Mouse (Mus musculus) heart, embryonic 15.5 days (tissue): Measurements from ENCODE around the gene Tagln2. TPM values are rescaled to one million over a fixed set of nuclear protein-coding genes. Genes with fewer than 3 reads are reported as not detected.

Experiments used
- ATAC-seq: fragments of 200-750 bp; cut with Nextera tagmentation; replicated peaks from 2 replicates; pipeline ENCODE4 v1.8.0; 2017; ENCODE audit warnings: low read depth, moderate TSS enrichment; ENCODE audit not compliant: insufficient number of reproducible peaks, insufficient read depth, low FRiP score
- H3K27ac ChIP-seq: fragments of 300-500 bp; sonication (generic); 2 replicates; pipeline ENCODE4 v1.5.1; 2015; ENCODE audit warnings: mild to moderate bottlenecking, inconsistent platforms
- H3K27me3 ChIP-seq: fragments of 300-500 bp; sonication (generic); 2 replicates; pipeline ENCODE4 v1.6.1; 2015; ENCODE audit warnings: inconsistent platforms
- H3K36me3 ChIP-seq: fragments of 300-500 bp; sonication (generic); 2 replicates; pipeline ENCODE4 v1.6.1; 2015; ENCODE audit warnings: mild to moderate bottlenecking, inconsistent platforms
- H3K4me1 ChIP-seq: fragments of 300-500 bp; sonication (generic); replicated peaks from 2 replicates; pipeline ENCODE4 v1.6.1; 2015; ENCODE audit warnings: inconsistent platforms
- H3K4me2 ChIP-seq: fragments of 300-500 bp; sonication (generic); 2 replicates; pipeline ENCODE4 v1.6.1; 2015; ENCODE audit warnings: inconsistent platforms, mild to moderate bottlenecking, moderate library complexity
- H3K4me3 ChIP-seq: fragments of 300-500 bp; sonication (generic); 2 replicates; pipeline ENCODE4 v1.5.1; 2015; ENCODE audit warnings: mild to moderate bottlenecking, inconsistent platforms
- H3K9ac ChIP-seq: fragments of 300-500 bp; sonication (generic); 2 replicates; pipeline ENCODE4 v1.6.1; 2015; ENCODE audit warnings: mild to moderate bottlenecking, inconsistent platforms
- H3K9me3 ChIP-seq: fragments of 300-500 bp; sonication (generic); replicated peaks from 2 replicates; pipeline ENCODE4 v1.6.1; 2016; ENCODE audit warnings: inconsistent platforms
- WGBS: fragments of 180-500 bp; shearing (Covaris S2); methylation state at CpG from one replicate; pipeline ENCODE4 v1.1.7; 2015; ENCODE audit warnings: mixed read lengths; 5-methylcytosine and 5-hydroxymethylcytosine counted together
- polyA plus RNA-seq: library from polyadenylated mRNA; unstranded; fragments of >200 nt; fragmentation: Nextera tagmentation; extraction: Ambion mirVana; gene quantifications from 2 replicates; pipeline ENCODE4 v1.2.1, GENCODE M21; 2015

Gene Tagln2
- 276 and 327 TPM in 2 replicates for polyA plus RNA-seq

- peak within 1 kb of the TSS; percentile 88 for H3K27ac ChIP-seq
- 2% methylated on average over 30 of the region's 30 CpGs for WGBS
- H3K36me3 ChIP-seq = peaks cover 2% of the 10 kb centered on the region; the same call in 1 of the 2 replicates
- no peaks in the 10 kb centered on the region for H3K9me3 ChIP-seq
- peaks cover 39% of the 10 kb centered on the region for H3K4me1 ChIP-seq
- H3K4me3 ChIP-seq = peak within 1 kb of the TSS; percentile 83
- peak within 1 kb of the TSS; percentile 72 for H3K4me2 ChIP-seq
- peak; percentile 73 for ATAC-seq
- 0 out of 2 replicates have a peak, but pooled peaks cover 4% of the 10 kb centered on the region for H3K27me3 ChIP-seq
- H3K9ac ChIP-seq = peak within 1 kb of the TSS; percentile 77
Measured at GRCm38 (mm10) chr1:172499765-172500441, at the start of gene Tagln2. Tagln2 (plus strand) TSS chr1:172500047.

- 24% methylated on average over 2 of the region's 2 CpGs for WGBS
Measured at GRCm38 (mm10) chr1:172450226-172450625, 49.6 kb upstream of the Tagln2 start.

GRCm38 (mm10) chr1:172450848-172451470, 48.9 kb upstream of the Tagln2 start:
- 42% methylated on average over 17 of the region's 17 CpGs for WGBS
- Histone ChIP-seq H3K27me3 (no peaks in the 10 kb centered on the region), H3K9ac (no peak overlapping the region), H3K4me3 (no peak overlapping the region), H3K36me3 (no peaks in the 10 kb centered on the region), H3K4me1 (peaks cover 4% of the 10 kb centered on the region; the same call in 1 of the 2 replicates), H3K4me2 (no peak overlapping the region), H3K9me3 (no peaks in the 10 kb centered on the region), H3K27ac (no peak overlapping the region)
- ATAC-seq = no peak

More at GRCm38 (mm10) chr1:172450226-172450625, 49.6 kb upstream of the Tagln2 start:
- H3K4me1 ChIP-seq = peaks cover 4% of the 10 kb centered on the region; the same call in 1 of the 2 replicates
- H3K27me3 ChIP-seq = no peaks in the 10 kb centered on the region
- ATAC-seq = 0 out of 2 replicates have a peak, but pooled peaks have one; percentile 31
- H3K4me2 ChIP-seq = no peak overlapping the region
- no peak overlapping the region for H3K4me3 ChIP-seq
- H3K9ac ChIP-seq = no peak overlapping the region
- no peak overlapping the region for H3K27ac ChIP-seq
- no peaks in the 10 kb centered on the region for H3K36me3 ChIP-seq
- H3K9me3 ChIP-seq = no peaks in the 10 kb centered on the region

GRCm38 (mm10) chr1:172452911-172453310, 46.9 kb upstream of the Tagln2 start:
- H3K4me1 ChIP-seq = peaks cover 4% of the 10 kb centered on the region; the same call in 1 of the 2 replicates
- no peaks in the 10 kb centered on the region for H3K27me3 ChIP-seq
- H3K9me3 ChIP-seq = no peaks in the 10 kb centered on the region
- H3K36me3 ChIP-seq = no peaks in the 10 kb centered on the region
- no peak overlapping the region for H3K4me3 ChIP-seq
- WGBS = 67% methylated on average over 2 of the region's 2 CpGs
- H3K27ac ChIP-seq = no peak overlapping the region
- H3K4me2 ChIP-seq = no peak overlapping the region
- no peak overlapping the region for H3K9ac ChIP-seq
- no peak for ATAC-seq

GRCm38 (mm10) chr1:172453810-172454209, 46.0 kb upstream of the Tagln2 start:
- no peak overlapping the region for H3K27ac ChIP-seq
- H3K4me1 ChIP-seq = peaks cover 4% of the 10 kb centered on the region; the same call in 1 of the 2 replicates
- WGBS = 84% methylated on average over 2 of the region's 2 CpGs
- no peak overlapping the region for H3K9ac ChIP-seq
- H3K4me2 ChIP-seq = no peak overlapping the region
- H3K9me3 ChIP-seq = no peaks in the 10 kb centered on the region
- no peak for ATAC-seq
- H3K36me3 ChIP-seq = no peaks in the 10 kb centered on the region
- no peaks in the 10 kb centered on the region for H3K27me3 ChIP-seq
- H3K4me3 ChIP-seq = no peak overlapping the region

- Histone ChIP-seq H3K27me3 (no peaks in the 10 kb centered on the region), H3K9me3 (no peaks in the 10 kb centered on the region), H3K4me2 (no peak overlapping the region), H3K4me1 (peaks cover 4% of the 10 kb centered on the region; the same call in 1 of the 2 replicates), H3K36me3 (no peaks in the 10 kb centered on the region), H3K4me3 (no peak overlapping the region), H3K27ac (no peak overlapping the region), H3K9ac (no peak overlapping the region)
- whole genome bisulfite sequencing = 20% methylated on average over 4 of the region's 4 CpGs
- ATAC-seq = no peak
Measured at GRCm38 (mm10) chr1:172455416-172455815, 44.4 kb upstream of the Tagln2 start.

- no peak for ATAC-seq
- 52% methylated on average over 7 of the region's 7 CpGs for WGBS
Measured at GRCm38 (mm10) chr1:172456001-172456677, 43.7 kb upstream of the Tagln2 start.

GRCm38 (mm10) chr1:172457196-172457595, 42.7 kb upstream of the Tagln2 start:
- H3K27me3 ChIP-seq = no peaks in the 10 kb centered on the region
- H3K4me1 ChIP-seq = no peaks in the 10 kb centered on the region
- H3K4me3 ChIP-seq = no peak overlapping the region
- 77% methylated on average over 3 of the region's 3 CpGs for WGBS
- no peaks in the 10 kb centered on the region for H3K9me3 ChIP-seq
- H3K36me3 ChIP-seq = no peaks in the 10 kb centered on the region
- H3K27ac ChIP-seq = no peak overlapping the region
- no peak for ATAC-seq
- no peak overlapping the region for H3K9ac ChIP-seq
- H3K4me2 ChIP-seq = no peak overlapping the region

More at GRCm38 (mm10) chr1:172456001-172456677, 43.7 kb upstream of the Tagln2 start:
- Histone ChIP-seq H3K4me3 (no peak overlapping the region), H3K4me2 (no peak overlapping the region), H3K4me1 (peaks cover under 1% of the 10 kb centered on the region; the same call in 1 of the 2 replicates), H3K27me3 (no peaks in the 10 kb centered on the region), H3K27ac (no peak overlapping the region), H3K9me3 (no peaks in the 10 kb centered on the region), H3K36me3 (no peaks in the 10 kb centered on the region), H3K9ac (no peak overlapping the region)

GRCm38 (mm10) chr1:172458041-172458440, 41.8 kb upstream of the Tagln2 start:
- ATAC-seq = no peak
- Histone ChIP-seq H3K27me3 (no peaks in the 10 kb centered on the region), H3K4me3 (no peak overlapping the region), H3K9ac (no peak overlapping the region), H3K36me3 (no peaks in the 10 kb centered on the region), H3K27ac (no peak overlapping the region), H3K4me1 (no peaks in the 10 kb centered on the region), H3K9me3 (no peaks in the 10 kb centered on the region), H3K4me2 (no peak overlapping the region)
- WGBS = 77% methylated on average over 3 of the region's 3 CpGs

- Histone ChIP-seq H3K36me3 (no peaks in the 10 kb centered on the region), H3K9me3 (no peaks in the 10 kb centered on the region), H3K27me3 (no peaks in the 10 kb centered on the region), H3K4me3 (no peak overlapping the region), H3K4me1 (no peaks in the 10 kb centered on the region), H3K4me2 (no peak overlapping the region), H3K27ac (no peak overlapping the region), H3K9ac (no peak overlapping the region)
- ATAC-seq = no peak
- 23% methylated on average over 2 of the region's 2 CpGs for WGBS
Measured at GRCm38 (mm10) chr1:172461602-172462001, 38.2 kb upstream of the Tagln2 start.

- Histone ChIP-seq H3K4me2 (no peak overlapping the region), H3K4me3 (no peak overlapping the region), H3K4me1 (no peaks in the 10 kb centered on the region), H3K9me3 (no peaks in the 10 kb centered on the region), H3K36me3 (no peaks in the 10 kb centered on the region), H3K27me3 (no peaks in the 10 kb centered on the region), H3K9ac (no peak overlapping the region), H3K27ac (no peak overlapping the region)
- 73% methylated on average over 3 of the region's 3 CpGs for WGBS
- ATAC-seq = no peak
Measured at GRCm38 (mm10) chr1:172462534-172462933, 37.3 kb upstream of the Tagln2 start.
